In the genomic region with DNA sequence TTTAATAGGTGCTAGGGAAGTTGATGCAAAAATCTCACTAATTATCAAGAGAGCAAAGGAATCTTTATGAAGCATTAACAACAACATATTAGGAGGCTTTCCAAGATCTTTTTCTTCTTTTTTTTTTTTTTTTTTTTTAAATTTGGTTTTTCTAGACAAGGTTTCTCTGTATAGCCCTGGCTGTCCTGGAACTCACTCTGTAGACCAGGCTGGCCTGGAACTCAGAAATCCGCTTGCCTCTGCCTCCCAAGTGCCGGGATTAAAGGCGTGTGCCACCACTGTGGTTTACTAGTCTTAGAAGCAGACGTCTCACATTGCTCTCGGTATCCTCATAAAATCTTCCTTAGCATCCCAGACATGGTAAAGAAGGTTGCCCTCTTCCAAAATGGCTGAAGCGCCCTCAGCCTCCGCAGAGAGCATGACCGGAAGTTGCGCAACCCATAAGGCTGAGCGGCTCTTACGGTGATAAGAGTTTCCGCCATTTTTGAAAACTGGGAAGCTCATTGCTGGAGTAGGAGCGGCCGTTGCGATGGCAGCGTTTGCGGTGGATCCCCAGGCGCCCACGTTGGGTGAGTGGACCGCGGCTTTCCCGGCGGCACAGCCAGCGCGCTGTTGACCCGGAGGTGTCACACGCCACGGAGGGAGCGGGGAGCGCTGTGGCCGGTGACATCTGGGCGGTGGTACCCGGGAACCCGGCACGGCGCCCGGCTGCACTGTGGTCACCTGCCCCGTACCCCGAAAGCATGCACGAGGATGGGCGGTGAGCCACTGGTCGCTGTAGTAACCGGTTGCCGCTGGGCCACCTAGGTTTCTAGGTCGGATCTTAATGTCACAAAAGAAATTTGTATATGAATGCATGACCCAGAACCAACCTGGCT, we compare ENCODE assay signal across 8 mouse cellular contexts. TPM values are rescaled to one million over a fixed set of nuclear protein-coding genes. Genes with fewer than 3 reads are reported as not detected.
DNase-seq lines count a peak whose midpoint lies in the region; ATAC-seq and TF ChIP-seq lines count a peak whose summit lies in the region.

No protein-coding gene starts in this region.

- H3K4me1 ChIP-seq in megakaryocyte, embryonic 14.5 days: peaks cover 39% of the 10 kb centered on the region

- DNase-seq in ZHBTc4 (ENCODE audit: low read depth, low spot score): peak; percentile 95
- DNase-seq in gastrocnemius, adult 2 months: peak; percentile 88
- peak; percentile 91 for DNase-seq in hindlimb bud, embryonic 11.5 days (ENCODE audit: extremely low spot score, low read depth, low spot score)
- peak; percentile 84 to 93 for DNase-seq in left cerebral cortex, adult 8-10 months (ENCODE audit: low spot score in 2 of 2)
- peak; percentile 94 to 95 for DNase-seq in right cerebral cortex, postnatal 10 days (ENCODE audit: low spot score in 2 of 2)
- peak; percentile 91 for DNase-seq in urinary bladder, postnatal 25 days (ENCODE audit: low spot score)

- H3K4me3 ChIP-seq in gastrocnemius, adult 2 months: peak overlapping the region; percentile 98
- H3K4me3 ChIP-seq in megakaryocyte, embryonic 14.5 days (replicated peaks): peak overlapping the region; percentile 99

- peak overlapping the region; percentile 88 for H3K27ac ChIP-seq in gastrocnemius, adult 2 months

- intact Hi-C loops in gastrocnemius, adult 2 months (cut with DNase I): loop anchor here (1.0 to 2.0 kb wide), 2 partner anchors 22 to 57 kb away; partner anchors contain the start of genes Dusp19, Nckap1 and Nup35

- peak; percentile 98 for ATAC-seq in common myeloid progenitor, adult 5-6 weeks (replicated peaks; ENCODE audit: low read depth, poor library complexity, severe bottlenecking)

- H3K27me3 ChIP-seq in megakaryocyte, embryonic 14.5 days (replicated peaks): no peaks in the 10 kb centered on the region

- H3K36me3 ChIP-seq in megakaryocyte, embryonic 14.5 days (replicated peaks; ENCODE audit: low read length): peaks cover 16% of the 10 kb centered on the region

- H3K9me3 ChIP-seq in megakaryocyte, embryonic 14.5 days: no peaks in the 10 kb centered on the region

- no peak for TF ChIP-seq CTCF in gastrocnemius, adult 2 months (IDR thresholded peaks at IDR 0.05)

RNA-seq across cellular contexts. Expression of gene Nup35, which starts 21.6 kb away (rescaled TPM):
- total RNA-seq in common myeloid progenitor, adult 5-6 weeks (2017): 42.8 and 48.1 TPM in 2 replicates
- total RNA-seq in gastrocnemius, adult 2 months (2021): 1 to 10 TPM; 8.0 to 9.3 TPM
- total RNA-seq in left cerebral cortex, adult 8-10 months (2022): 10 to 100 TPM; 13.6 to 17.2 (median 15.3) TPM
- polyA plus RNA-seq in megakaryocyte, embryonic 14.5 days (2012; ENCODE audit: insufficient read depth, low replicate concordance): 1.1 TPM in 1 of 2 replicates, not detected in the other

RNA-seq across cellular contexts. Expression of gene Dusp19, which starts 21.8 kb away (rescaled TPM):
- 8.8 and 9.6 TPM in 2 replicates for total RNA-seq in common myeloid progenitor, adult 5-6 weeks (2017)
- total RNA-seq in gastrocnemius, adult 2 months (2021): 10 to 100 TPM in 1 of 2 experiments, 1 to 10 TPM in 1; 8.6 to 11.2 TPM
- 10 to 100 TPM; 18.2 to 23.2 (median 22.5) TPM for total RNA-seq in left cerebral cortex, adult 8-10 months (2022)
- polyA plus RNA-seq in megakaryocyte, embryonic 14.5 days (2012; ENCODE audit: insufficient read depth, low replicate concordance): 0.09 TPM in 1 of 2 replicates, not detected in the other

RNA-seq across cellular contexts. Expression of gene Nckap1, which starts 57.4 kb away (rescaled TPM):
- 14.7 and 16.3 TPM in 2 replicates for total RNA-seq in common myeloid progenitor, adult 5-6 weeks (2017)
- total RNA-seq in gastrocnemius, adult 2 months (2021): 10 to 100 TPM; 43.9 to 52.0 TPM
- total RNA-seq in left cerebral cortex, adult 8-10 months (2022): 100 to 1,000 TPM; 371 to 450 (median 413) TPM
- 2.6 and 5.0 TPM in 2 replicates for polyA plus RNA-seq in megakaryocyte, embryonic 14.5 days (2012; ENCODE audit: insufficient read depth, low replicate concordance)

Comparison
In these comparisons a context has a peak if more than half of its experiments do, and no peak if none do; other contexts are left out.
1. Peak in every context shown above with its lines: DNase-seq, ATAC-seq, H3K4me3 ChIP-seq and H3K27ac ChIP-seq.
2. RNA of gene Nckap1, which starts 57.4 kb away (total RNA-seq): 371 to 450 TPM in left cerebral cortex, adult 8-10 months; 43.9 to 52.0 TPM in gastrocnemius, adult 2 months and 14.7 to 16.3 TPM in common myeloid progenitor, adult 5-6 weeks; every median in the first group is over 4 times any median in the second.